Mouse (Mus musculus): ENCODE measurements around the gene Fam118b.

- no peak for TF ChIP-seq CTCF (IDR thresholded peaks at IDR 0.05; ENCODE audit: control insufficient read depth, insufficient read depth, insufficient read length)
- no peak for TF ChIP-seq MAX (IDR thresholded peaks at IDR 0.05)
Observed at GRCm38 (mm10) chr9:35314254-35314653, 46.6 kb upstream of the Fam118b start.

Measured in C2C12 (cell line).